Mouse (Mus musculus): ENCODE data around the gene Kdm4b. TPM values are rescaled to one million over a fixed set of nuclear protein-coding genes. Genes with fewer than 3 reads are reported as not detected.
A peak's percentile ranks its signal among the peaks of the same experiment; 100 is the strongest.

Kdm4b gene
- total RNA-seq (2021) = 10 to 100 TPM; 77.3 to 83.1 TPM
- long read RNA-seq, full-length matches to known transcripts = 35 of 198 reads
- long read RNA-seq, partial matches to known transcripts = 54 of 198 reads
- long read RNA-seq, other reads (novel, unspliced or antisense) = 109 of 198 reads

- peak; percentile 99 to 100 for DNase-seq (ENCODE audit: low spot score in 2 of 2)
These were observed at the start of gene Kdm4b for GRCm38 (mm10) chr17:56325450-56326152. Gene Kdm4b (plus strand): TSS chr17:56326062.

DNA sequence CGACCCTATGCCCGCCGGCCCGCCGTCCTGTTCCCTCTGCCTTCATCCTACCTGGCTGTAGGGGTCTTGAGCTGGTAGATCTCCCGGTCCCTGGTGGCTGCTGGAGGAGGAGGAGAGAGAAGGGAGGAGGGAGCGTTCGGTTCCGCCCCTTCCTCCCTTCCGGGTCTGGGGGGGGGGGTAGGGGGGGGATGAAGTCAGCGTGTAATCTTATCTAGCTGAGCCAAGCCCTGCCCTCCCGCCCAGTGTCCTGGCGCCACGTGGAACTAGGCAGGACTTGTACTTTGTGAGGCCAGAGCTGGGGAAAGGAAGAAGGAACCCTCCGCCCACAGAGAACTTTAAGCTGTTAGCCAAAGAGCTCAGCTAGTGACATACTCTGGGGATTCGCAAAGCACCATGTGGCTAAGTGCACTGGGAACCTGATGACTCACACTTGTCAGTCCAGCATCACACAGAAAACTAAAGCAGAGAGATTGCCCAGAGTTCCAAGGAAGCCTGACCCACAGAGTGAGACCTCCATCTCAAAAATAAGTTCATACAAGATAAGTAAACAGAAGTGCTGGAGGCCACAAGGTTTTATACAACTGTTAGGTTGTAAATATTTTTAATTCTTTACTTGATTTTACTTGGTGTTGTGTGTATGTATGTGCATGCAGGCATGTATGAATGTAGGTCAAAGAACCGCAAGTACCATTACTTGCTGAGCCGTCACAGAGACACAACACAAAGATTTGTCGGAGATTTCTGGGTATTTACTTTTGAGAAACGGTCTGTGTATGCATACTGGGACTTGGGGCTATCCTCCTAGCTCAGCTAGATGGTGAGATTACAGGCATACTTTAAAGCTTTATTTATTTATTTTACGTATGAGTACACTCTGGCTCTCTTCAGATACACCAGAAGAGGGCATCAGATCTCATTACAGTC, 49.0 kb upstream of the Kdm4b start, which contains the start of gene Ticam1:
Ticam1 (minus strand) TSS at position 144 of the 924 bp plus-strand sequence.
- DNase-seq (ENCODE audit: low spot score in 2 of 2) = peak; percentile 61 to 85

DNA sequence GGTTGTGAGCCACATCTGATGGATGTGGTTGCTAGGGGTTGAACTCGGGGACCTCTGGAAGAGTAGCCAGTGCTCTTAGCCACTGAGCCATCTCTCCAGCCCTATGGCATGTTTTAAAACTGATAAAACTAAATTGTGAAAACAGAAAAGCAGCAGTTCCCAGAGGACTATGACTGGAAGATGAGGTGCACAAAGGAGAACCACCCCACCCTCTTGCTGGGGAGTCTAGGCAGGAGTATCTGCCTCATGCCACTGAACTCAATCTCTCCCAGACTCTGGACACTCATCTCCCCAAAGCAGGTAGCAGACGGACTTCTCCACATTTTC, 48.3 kb upstream of the Kdm4b start:
- no peak for DNase-seq (ENCODE audit: low spot score in 2 of 2)

DNA sequence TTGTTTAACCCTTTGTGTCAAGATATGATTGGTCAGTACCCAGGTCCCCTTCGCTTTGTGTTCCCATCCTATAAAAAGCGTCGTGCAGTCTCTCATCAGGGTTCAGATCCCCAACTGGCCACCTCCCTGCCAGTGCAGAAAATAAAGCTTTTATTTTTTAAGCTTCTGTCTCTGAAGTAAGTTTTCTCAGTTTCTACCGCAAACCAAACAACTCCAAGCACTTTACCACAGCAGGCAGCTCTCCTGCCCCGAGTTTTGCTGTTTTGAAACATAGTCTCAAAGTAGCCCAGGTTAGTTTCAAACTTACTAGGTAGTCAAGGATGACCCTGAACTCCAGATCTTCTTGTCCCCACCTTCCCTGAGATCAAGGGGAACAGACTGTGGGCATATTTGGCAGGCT, 47.5 kb upstream of the Kdm4b start:
- DNase-seq (ENCODE audit: low spot score in 2 of 2) = no peak

- no peak for DNase-seq (ENCODE audit: low spot score in 2 of 2)
These were observed 46.2 kb upstream of the Kdm4b start for GRCm38 (mm10) chr17:56279481-56280155.

- DNase-seq (ENCODE audit: low spot score in 2 of 2) = no peak
These were observed 44.7 kb upstream of the Kdm4b start for GRCm38 (mm10) chr17:56281193-56281592.

DNA sequence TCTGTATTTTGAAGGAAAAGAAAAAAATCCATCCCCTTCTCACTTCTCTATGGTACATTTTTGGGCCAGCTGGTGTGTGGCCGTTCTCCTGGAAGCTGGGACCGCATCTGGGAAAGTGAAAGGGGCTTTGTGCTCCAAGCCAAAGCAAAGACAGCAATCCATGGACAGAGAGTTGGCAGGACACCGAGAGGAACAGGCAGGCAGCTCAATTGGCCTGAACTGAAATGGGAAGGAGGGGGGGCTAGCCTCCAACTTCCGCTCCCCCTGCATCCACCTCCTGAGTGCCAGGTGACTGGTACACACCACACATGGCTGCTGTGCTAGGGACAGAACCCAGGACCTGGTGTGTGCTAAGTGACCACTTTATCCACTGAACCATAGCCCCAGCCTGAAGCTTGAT, 43.1 kb upstream of the Kdm4b start:
- peak in 1 of 2 experiments; percentile 67 for DNase-seq (ENCODE audit: low spot score in 2 of 2)

- DNase-seq (ENCODE audit: low spot score in 2 of 2) = peak in 1 of 2 experiments; percentile 59
These were observed 42.5 kb upstream of the Kdm4b start for GRCm38 (mm10) chr17:56283316-56283715.

GRCm38 (mm10) chr17:56285995-56286394, 39.9 kb upstream of the Kdm4b start:
- no peak for DNase-seq (ENCODE audit: low spot score in 2 of 2)

- DNase-seq (ENCODE audit: low spot score in 2 of 2) = no peak
These were observed 38.0 kb upstream of the Kdm4b start for GRCm38 (mm10) chr17:56287830-56288229.

DNA sequence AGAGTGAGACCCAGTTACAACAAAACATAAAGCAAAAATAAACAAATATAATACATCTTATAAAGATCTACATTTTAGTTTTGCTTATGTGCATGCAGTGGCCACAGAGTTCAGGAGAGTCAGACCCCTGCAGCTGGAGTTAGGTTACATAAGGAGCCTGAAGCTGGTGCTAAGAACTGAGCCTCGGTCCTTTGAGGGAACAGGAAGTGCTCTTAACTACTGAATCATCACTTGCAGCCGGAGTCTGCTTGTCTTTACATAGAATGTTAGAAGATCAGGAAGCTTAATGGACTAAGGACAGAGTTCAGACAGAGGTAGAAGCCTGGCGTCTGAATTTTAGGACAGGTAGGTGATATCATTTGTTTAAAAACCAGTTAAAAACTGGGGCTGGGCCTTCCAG, 37.0 kb upstream of the Kdm4b start:
- DNase-seq (ENCODE audit: low spot score in 2 of 2) = no peak

- no peak for DNase-seq (ENCODE audit: low spot score in 2 of 2)
These were observed 36.2 kb upstream of the Kdm4b start for GRCm38 (mm10) chr17:56289371-56290331.

GRCm38 (mm10) chr17:56290388-56291170, 35.3 kb upstream of the Kdm4b start:
- DNase-seq (ENCODE audit: low spot score in 2 of 2) = peak in 1 of 2 experiments; percentile 79

DNA sequence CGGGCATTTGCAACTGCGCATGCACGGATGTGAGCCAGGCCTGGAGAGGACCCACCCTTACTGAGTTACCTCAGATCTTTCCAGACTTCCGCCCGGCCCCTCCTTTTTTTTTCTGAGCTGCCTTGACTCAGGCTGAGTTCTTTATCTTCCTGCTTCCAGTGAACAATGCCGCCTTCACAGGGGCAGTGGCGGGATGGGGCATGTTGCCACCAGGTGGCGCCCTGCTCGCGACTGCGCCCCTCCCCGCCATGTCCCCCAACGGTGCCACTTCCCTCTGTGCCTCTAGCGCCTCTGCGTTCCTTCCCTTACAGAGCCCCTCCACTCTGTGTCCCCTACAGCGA, 34.7 kb upstream of the Kdm4b start:
- DNase-seq (ENCODE audit: low spot score in 2 of 2) = peak in 1 of 2 experiments; percentile 75

DNA sequence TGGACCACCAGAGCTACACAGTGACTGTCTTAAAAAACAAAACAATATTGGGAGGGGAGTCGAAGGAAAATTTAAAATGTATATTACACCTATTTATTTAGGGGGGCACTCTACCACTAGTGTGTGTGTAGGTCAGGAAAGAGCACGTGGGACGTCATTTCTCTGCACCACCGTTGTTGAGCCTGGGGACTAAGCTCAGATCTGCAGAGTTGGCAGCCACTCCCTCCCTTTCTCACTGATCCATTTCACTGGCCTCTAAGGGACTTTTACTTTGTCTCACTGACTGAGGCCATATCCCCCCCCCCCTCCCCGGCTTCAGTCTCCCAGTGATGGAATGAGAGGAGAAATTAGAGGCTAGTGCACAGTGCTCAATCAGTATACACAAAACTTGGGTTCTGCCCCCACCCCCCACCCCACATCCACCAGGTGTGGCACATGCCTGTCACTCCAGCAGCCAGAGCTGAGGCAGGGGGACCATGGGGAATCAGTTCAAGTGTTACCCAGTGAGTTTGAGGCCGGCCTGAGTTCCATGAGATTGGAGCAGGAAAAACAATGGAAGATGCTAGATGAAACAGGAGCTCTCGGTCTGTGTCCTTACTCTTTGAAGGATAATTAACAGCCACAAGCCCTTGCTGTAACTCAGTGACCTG, 33.9 kb upstream of the Kdm4b start:
- DNase-seq (ENCODE audit: low spot score in 2 of 2) = no peak

- DNase-seq (ENCODE audit: low spot score in 2 of 2) = no peak
These were observed 33.2 kb upstream of the Kdm4b start, which contains the start of gene Plin3 for GRCm38 (mm10) chr17:56292531-56293222. Gene Plin3 (minus strand): TSS chr17:56292873.

GRCm38 (mm10) chr17:56293291-56293690, 32.6 kb upstream of the Kdm4b start:
- DNase-seq (ENCODE audit: low spot score in 2 of 2) = no peak

GRCm38 (mm10) chr17:56294241-56294640, 31.6 kb upstream of the Kdm4b start:
- peak in 1 of 2 experiments; percentile 57 for DNase-seq (ENCODE audit: low spot score in 2 of 2)

Data from layer of hippocampus, adult 18-20 months (tissue).